Mouse (Mus musculus): ENCODE data around the gene Cyp46a1.

The Cyp46a1 gene

DNA sequence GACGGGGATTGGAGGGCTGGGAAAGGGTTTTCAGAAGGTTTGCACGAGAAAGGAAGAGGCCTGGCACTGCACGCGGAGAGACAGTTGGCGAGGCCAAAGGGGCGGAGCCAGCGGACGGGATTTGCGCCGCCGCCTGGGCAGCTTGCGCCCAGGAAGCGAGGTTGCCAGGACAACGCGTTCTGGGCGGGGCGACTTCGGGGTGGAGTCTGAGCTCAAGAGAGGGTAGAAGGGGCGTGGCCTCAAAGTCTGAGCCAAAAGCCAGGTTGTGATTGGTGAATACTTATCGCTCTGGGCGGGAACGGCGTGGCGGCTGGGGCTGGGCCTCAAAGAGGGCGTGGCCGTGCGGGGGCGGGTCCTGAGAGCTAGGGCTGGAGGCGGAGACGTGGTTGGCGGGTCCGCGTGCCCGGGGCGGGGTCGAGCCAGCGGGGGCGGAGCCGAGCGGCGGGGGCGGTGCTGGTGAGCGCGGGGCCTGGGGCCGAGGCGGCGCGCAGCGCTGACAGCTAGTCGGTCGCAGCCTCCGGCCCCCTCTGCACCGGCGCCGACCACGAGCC is at the start of gene Cyp46a1:
Gene Cyp46a1 (plus strand): TSS at position 487 of the 551 bp plus-strand sequence.
- peak; percentile 99 for DNase-seq (ENCODE audit: low read depth, low spot score)

GRCm38 (mm10) chr12:108284455-108285224 is 49.5 kb upstream of the Cyp46a1 start:
- no peak for DNase-seq (ENCODE audit: low read depth, low spot score)

DNA sequence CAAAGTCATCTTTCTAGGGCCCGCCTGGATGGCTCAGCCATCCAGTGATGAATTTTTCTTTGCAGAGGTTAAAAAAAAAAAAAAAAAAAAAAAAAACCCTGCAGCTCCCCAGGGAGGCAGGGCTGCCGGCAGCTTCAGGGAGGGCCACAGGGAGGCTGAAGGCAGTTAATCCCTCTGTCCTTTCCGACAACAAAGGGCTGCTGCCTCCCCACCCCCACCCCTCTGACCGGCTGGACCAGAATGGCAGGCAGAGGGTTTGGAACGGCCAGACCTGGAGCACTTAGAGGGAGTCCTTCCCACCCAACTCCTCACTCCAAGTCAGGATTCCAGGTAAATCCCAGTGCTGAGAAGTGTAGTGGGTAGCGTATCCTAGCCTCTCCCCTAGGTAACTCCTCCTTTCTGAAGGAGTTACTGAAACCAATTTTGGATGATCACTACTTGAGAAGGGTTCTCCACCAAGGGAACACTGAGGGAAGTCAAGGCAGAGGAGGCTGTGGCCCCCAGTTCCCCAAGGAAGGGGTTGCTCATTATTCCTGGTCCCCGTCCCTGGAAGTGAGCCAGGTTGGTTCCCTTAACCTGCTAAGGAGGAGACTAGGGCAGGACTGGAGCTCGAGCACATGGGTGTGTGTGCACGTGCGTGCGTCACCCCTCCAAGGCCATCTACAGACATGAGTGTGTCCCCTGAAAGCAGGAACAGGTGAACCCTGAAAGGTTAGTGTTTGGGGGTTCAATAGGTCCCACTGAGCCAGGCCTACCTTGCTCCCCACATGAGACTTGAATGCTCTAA is 48.8 kb upstream of the Cyp46a1 start:
- no peak for DNase-seq (ENCODE audit: low read depth, low spot score)

GRCm38 (mm10) chr12:108286381-108286780 is 47.8 kb upstream of the Cyp46a1 start:
- no peak for DNase-seq (ENCODE audit: low read depth, low spot score)

GRCm38 (mm10) chr12:108287011-108287410 is 47.2 kb upstream of the Cyp46a1 start:
- DNase-seq (ENCODE audit: low read depth, low spot score), result no peak

- DNase-seq (ENCODE audit: low read depth, low spot score), result no peak
Measured at GRCm38 (mm10) chr12:108288127-108288880, 45.9 kb upstream of the Cyp46a1 start.

DNA sequence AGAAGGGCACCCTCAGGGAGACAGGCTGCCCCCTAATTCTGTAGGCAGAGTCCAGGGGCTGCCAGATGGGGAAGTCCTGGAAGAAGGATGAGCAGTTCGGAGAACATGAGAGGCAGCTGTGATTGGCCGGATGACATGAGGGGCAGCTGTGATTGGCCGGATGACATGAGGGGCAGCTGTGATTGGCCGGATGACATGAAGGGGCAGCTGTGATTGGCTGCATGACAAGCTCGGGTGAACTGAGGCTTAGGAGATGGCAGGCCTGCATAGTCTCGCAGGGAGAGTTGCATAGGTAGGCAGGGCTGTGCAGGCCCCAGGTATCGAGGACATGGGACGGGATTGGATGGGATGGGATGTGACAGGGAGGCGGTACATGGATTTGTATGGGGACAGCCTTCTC is 41.8 kb upstream of the Cyp46a1 start:
- DNase-seq (ENCODE audit: low read depth, low spot score), result no peak

- peak; percentile 71 for DNase-seq (ENCODE audit: low read depth, low spot score)
Measured at GRCm38 (mm10) chr12:108292957-108293356, 41.2 kb upstream of the Cyp46a1 start.

- DNase-seq (ENCODE audit: low read depth, low spot score), result no peak
Measured at GRCm38 (mm10) chr12:108294620-108295019, 39.6 kb upstream of the Cyp46a1 start.

GRCm38 (mm10) chr12:108297033-108297432 is 37.1 kb upstream of the Cyp46a1 start:
- DNase-seq (ENCODE audit: low read depth, low spot score), result no peak

DNA sequence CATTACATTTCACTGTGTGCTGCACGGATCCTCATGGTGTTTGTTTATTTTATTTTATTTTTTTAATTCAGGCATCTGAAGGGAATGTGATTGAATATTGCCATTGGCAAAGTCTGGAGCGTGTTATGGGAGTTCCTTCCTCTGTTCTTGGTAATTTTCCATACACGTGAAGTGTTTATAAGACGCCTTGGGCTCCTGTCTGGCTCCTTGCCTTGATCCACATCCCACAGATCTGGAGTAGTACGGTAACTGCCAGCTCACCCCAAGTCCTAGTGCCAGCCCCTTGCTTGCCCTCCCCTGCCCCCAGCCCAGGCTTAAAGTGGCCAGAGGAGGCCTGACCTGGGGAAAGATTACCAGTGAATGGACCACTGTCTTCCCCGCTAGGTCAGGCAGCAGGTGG is 33.2 kb upstream of the Cyp46a1 start:
- no peak for DNase-seq (ENCODE audit: low read depth, low spot score)

- DNase-seq (ENCODE audit: low read depth, low spot score), result peak; percentile 28
Measured at GRCm38 (mm10) chr12:108303778-108304365, 30.3 kb upstream of the Cyp46a1 start.

DNA sequence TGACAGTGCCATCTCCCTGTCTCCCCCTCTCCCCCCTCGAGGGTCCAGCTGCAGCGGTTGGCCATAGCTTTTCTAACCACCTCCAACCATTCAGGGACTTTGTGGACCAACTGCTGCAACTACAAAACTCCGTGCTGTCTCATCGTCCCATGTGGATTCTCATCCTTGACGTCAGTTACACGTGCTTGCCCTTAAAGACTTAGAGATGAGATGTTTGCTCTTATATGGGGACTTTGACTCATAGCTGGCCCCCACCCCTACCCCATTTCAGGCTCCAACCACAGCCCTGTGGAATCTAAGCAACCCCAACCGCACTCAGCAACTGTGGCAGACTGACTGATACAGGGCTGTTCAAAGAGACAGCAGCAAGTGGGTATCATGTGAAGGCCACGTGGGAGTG is 29.0 kb upstream of the Cyp46a1 start:
- no peak for DNase-seq (ENCODE audit: low read depth, low spot score)

DNA sequence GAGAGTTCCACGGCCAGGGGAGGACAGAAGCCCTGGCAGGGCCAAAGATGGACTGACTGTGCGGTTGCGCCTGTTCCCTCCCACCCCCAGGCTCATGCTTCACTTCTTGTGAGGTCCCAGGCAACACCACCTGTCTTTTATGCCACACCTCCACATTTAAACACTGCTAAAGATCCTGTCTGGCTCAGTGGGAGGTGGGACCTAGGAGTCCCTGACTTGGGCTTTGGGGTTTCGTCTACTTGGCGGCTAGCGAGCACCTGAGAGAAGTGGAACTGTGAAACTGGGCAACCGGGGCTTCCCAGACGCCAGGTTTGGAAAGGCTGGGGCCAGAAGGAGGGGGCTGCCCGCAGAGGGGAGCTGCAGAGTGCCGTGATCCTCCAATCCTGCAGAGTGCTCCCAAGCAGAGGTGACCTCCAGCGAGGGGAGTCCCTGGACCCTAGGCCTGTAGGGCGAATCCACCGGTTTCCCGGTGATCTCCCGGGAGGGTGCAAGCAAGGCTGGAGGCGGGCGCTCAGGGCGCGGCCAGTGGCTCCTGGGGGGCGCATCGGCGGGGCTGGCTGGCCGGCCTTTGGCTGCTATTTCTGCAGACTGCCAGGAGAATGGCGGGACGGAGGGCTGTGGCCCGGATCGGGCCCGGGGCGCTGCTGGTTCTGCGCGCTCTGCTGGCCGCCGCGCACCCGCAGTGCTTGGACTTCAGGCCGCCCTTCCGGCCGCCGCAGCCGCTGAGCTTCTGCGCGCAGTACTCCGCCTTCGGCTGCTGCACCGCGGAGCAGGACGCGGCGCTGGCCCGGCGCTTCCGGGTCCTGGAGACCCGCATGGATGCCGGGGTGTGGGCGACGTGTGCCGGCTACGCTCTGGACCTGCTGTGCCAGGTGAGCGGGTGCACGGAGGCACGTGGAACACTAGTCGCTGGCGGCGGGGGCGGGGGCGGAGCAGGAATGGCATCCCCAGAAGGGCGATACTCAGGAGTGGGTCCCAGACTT is 28.1 kb upstream of the Cyp46a1 start, which contains the start of gene Hhipl1:
Gene Hhipl1 (plus strand): TSS at position 459 of the 983 bp plus-strand sequence.
- no peak for DNase-seq (ENCODE audit: low read depth, low spot score)

DNA sequence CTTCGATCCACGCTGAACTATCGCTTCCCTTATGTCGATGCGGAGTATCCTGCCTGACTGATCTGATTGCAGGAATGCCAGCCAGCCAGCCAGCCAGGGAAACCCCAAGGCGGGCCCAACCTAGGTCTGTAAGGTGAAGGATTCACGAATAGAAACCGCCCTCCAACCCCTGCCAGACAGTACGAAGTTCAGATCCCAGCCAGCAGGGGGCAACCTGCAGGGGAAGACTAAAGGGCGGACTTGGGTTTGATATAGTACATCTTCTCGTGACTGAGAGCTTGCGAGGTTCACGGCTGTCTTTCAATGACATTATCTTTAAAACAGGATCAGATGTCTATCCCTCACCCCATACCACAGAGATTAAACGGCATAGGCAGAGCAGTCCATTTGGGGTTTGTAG is 26.6 kb upstream of the Cyp46a1 start:
- DNase-seq (ENCODE audit: low read depth, low spot score), result peak; percentile 67

DNA sequence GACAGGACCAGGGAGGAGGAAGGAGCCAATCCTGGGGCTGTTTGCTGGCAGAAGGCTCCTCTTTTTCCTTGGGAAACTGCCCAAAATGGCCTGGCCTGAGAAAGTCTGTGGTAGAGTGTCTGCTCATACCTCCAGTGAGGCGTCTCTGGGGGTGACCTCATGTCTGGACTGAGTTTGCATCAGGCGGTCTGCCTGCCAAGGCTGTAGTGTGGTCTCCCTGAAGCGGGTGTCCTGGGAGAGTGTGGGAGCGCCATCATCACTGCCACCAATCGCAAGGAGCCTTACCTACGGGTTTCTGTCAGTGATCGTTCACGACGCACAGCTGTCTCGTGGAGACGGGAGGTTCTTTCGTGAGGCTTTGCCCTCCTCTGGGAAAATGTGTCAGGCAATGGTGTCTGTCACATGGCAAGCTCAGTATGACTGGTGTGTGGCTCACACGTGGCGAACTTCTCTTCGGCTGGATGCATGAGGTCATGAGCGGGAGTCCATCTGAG is 25.8 kb upstream of the Cyp46a1 start:
- peak; percentile 98 for DNase-seq (ENCODE audit: low read depth, low spot score)

- peak; percentile 95 for DNase-seq (ENCODE audit: low read depth, low spot score)
Measured at GRCm38 (mm10) chr12:108309116-108309794, 24.9 kb upstream of the Cyp46a1 start.

- DNase-seq (ENCODE audit: low read depth, low spot score), result no peak
Measured at GRCm38 (mm10) chr12:108310041-108310440, 24.1 kb upstream of the Cyp46a1 start.

DNA sequence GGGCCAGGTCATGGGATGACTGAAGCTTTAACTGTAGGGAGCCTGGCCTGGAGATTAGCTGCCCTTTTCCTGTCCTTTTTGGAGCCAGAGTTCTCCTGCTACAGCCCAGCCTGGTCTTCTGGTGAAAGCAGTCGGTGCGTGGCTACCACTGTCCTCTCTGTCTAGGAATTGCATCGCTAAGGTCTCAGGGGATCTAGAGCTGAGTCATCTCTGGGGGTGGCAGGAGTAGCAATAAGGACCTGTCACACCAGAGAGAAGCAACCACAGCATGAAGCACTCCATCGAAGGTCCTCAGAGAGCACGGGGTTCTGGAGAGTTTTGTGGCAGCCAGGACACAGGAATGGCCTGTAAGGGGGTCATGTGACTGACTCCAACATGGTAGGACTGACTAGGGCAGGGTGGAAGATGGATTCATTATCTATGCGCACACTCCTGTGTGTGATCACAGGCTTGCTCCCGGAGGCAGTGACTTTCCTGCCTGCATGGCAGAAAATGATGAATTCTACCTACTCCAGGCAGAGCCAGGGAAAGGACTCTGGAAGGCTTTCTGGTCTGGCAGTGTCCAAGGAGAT is 23.6 kb upstream of the Cyp46a1 start:
- peak; percentile 81 for DNase-seq (ENCODE audit: low read depth, low spot score)
